Mouse (Mus musculus) embryonic facial prominence, embryonic 11.5 days (tissue): Measurements from ENCODE around the gene Rab8b. TPM values are rescaled to one million over a fixed set of nuclear protein-coding genes. Genes with fewer than 3 reads are reported as not detected.
"Not testable (repeated sequence)": the region's sequence is repeated elsewhere in the genome, so short reads cannot be mapped to it uniquely, and the experiment has no call there.

ENCODE experiments used
- ATAC-seq: fragments of 200-750 bp; cut with Nextera tagmentation; replicated peaks from 2 replicates; pipeline ENCODE4 v1.8.0; 2017; ENCODE audit warnings: low read depth; ENCODE audit not compliant: insufficient number of reproducible peaks, low FRiP score, low TSS enrichment
- DNase-seq: peaks from one replicate; pipeline ENCODE4 v3.0.0-alpha.2; 2015; ENCODE audit warnings: low spot score
- H3K27ac ChIP-seq: fragments of 300-500 bp; sonication (generic); replicated peaks from 2 replicates; pipeline ENCODE4 v1.5.1; 2014; ENCODE audit warnings: mild to moderate bottlenecking, low read depth, low read length, control low read depth
- H3K27me3 ChIP-seq: fragments of 300-500 bp; sonication (generic); 2 replicates; pipeline ENCODE4 v1.6.1; 2014; ENCODE audit warnings: mild to moderate bottlenecking, low read length, moderate library complexity, mixed read lengths; ENCODE audit not compliant: control insufficient read depth, insufficient read depth
- H3K36me3 ChIP-seq: fragments of 300-500 bp; sonication (generic); replicated peaks from 2 replicates; pipeline ENCODE4 v1.6.1; 2014; ENCODE audit warnings: low read depth, mild to moderate bottlenecking, low read length, moderate library complexity, mixed read lengths; ENCODE audit not compliant: control insufficient read depth, insufficient read depth
- H3K4me1 ChIP-seq: fragments of 300-500 bp; sonication (generic); 2 replicates; pipeline ENCODE4 v1.6.1; 2014; ENCODE audit warnings: low read length, mixed read lengths; ENCODE audit not compliant: control insufficient read depth, insufficient read depth
- H3K4me2 ChIP-seq: fragments of 300-500 bp; sonication (generic); 2 replicates; pipeline ENCODE4 v1.6.1; 2014; ENCODE audit warnings: low read depth, mild to moderate bottlenecking, control low read depth, low read length, moderate library complexity
- H3K4me3 ChIP-seq: fragments of 300-500 bp; sonication (generic); 2 replicates; pipeline ENCODE4 v1.5.1; 2014; ENCODE audit warnings: low read depth, low read length, control low read depth
- H3K9ac ChIP-seq: fragments of 300-500 bp; sonication (generic); replicated peaks from 2 replicates; pipeline ENCODE4 v1.6.1; 2014; ENCODE audit warnings: mild to moderate bottlenecking, control low read depth, low read length
- H3K9me3 ChIP-seq: fragments of 300-500 bp; sonication (generic); replicated peaks from 2 replicates; pipeline ENCODE4 v1.6.1; 2016; ENCODE audit warnings: mild to moderate bottlenecking, low read length, inconsistent platforms, mixed read lengths; ENCODE audit not compliant: control insufficient read depth
- WGBS: fragments of 180-500 bp; shearing (Covaris S2); extraction: QIAGEN DNeasy Blood & Tissue Kit; methylation state at CpG from one replicate; pipeline ENCODE4 v1.1.7; 2014; 5-methylcytosine and 5-hydroxymethylcytosine counted together
- polyA plus RNA-seq: library from polyadenylated mRNA; unstranded; fragments of >200 nt; fragmentation: Nextera tagmentation; extraction: Ambion mirVana; gene quantifications from 2 replicates; pipeline ENCODE4 v1.2.1, GENCODE M21; 2014

Rab8b gene
- polyA plus RNA-seq, 1 experiment from 2014 or later, result 18.8 TPM

DNA sequence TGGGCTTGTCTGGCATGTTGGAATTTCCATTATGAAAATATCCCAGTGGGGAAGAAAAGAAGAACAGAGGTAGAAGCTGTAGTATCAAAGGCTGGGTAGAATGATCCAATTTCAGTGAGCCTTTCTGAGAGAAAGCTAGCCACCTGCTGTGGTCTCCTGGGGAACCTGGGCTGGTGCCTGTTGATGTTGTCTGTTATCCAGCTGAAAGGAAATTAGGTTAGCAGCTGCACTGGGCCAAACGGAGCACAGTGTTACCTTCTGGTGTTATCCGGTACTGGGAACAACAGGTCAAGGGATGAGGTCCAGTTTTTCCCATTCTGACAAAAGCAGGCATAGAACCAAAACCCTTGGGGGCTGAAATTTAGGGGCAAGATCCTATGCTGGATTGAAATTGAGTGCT is 106.1 kb downstream of the Rab8b start:
- Histone ChIP-seq H3K9ac (no peak overlapping the region), H3K27me3 (no peaks in the 10 kb centered on the region), H3K4me2 (no peak overlapping the region), H3K4me1 (no peaks in the 10 kb centered on the region), H3K9me3 (no peaks in the 10 kb centered on the region), H3K36me3 (no peaks in the 10 kb centered on the region), H3K27ac (no peak overlapping the region), H3K4me3 (no peak overlapping the region)
- WGBS, result 8% methylated on average over 2 of the region's 2 CpGs
- ATAC-seq, result no peak
- no peak for DNase-seq

DNA sequence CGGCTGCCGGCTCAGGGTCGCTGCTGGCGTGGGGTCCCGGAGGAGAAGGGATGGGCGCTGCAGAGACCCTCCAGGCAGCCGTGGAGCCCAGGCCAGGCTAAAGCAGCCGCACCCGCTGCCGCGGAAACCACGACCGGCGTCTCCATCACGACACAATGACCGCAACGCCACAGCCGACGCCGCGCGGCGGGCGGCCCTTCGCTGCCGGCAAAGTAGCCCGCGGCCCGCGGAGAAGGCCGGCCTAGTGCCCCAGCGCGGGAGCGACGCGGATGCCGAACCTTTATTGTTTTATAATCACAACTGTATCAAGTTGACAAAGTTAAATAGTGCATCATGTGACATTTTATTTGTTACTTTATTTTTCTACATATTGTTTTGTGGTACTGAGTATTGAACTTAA is 113.5 kb downstream of the Rab8b start:
- DNase-seq, result peak; percentile 30
- H3K27me3 ChIP-seq, H3K9me3 ChIP-seq, H3K36me3 ChIP-seq, H3K4me1 ChIP-seq, ATAC-seq, H3K27ac ChIP-seq: not testable (repeated sequence)
- H3K4me3 ChIP-seq, result peak overlapping the region; percentile 23
- H3K4me2 ChIP-seq, result peak overlapping the region; percentile 50
- peak overlapping the region; percentile 44 for H3K9ac ChIP-seq
- 3% methylated on average over 30 of the region's 37 CpGs for WGBS

- 43% methylated on average over 12 of the region's 12 CpGs for WGBS
- Histone ChIP-seq H3K36me3 (no peaks in the 10 kb centered on the region), H3K27ac (no peak overlapping the region), H3K9me3 (no peaks in the 10 kb centered on the region), H3K4me2 (no peak overlapping the region), H3K4me1 (no peaks in the 10 kb centered on the region; the same call in 1 of the 2 replicates), H3K4me3 (no peak overlapping the region), H3K27me3 (peaks cover 7% of the 10 kb centered on the region), H3K9ac (no peak overlapping the region)
- DNase-seq (no peak), ATAC-seq (no peak)
Measured at GRCm38 (mm10) chr9:66801947-66802346, 117.5 kb downstream of the Rab8b start.

DNA sequence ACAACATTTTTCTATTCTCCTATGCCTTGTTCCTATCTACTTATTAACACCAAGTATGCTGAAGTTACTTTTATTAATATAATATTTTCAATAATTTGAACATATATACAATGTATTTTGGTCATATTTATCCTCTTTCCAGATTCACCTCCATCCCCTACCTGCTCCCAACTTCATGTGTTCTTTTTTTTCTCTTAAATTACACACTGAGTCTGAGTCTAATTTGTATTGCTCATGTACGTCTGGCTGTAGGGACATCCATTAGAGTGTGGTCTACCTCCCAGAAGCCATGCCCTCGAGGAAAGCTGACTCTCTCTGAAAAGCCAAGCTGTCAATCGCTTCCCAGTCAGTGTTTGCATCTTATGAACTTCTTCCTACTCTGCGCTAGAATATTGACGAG is 122.7 kb downstream of the Rab8b start, which contains the start of gene Gm10647:
Gm10647 (plus strand) TSS at position 301 of the 400 bp plus-strand sequence.
- Histone ChIP-seq H3K4me3 (peak within 1 kb of the TSS; percentile 60), H3K9ac (no peak within 1 kb of the TSS), H3K27me3 (peaks cover under 1% of the 10 kb centered on the region; the same call in 1 of the 2 replicates), H3K4me2 (peak within 1 kb of the TSS; percentile 71), H3K4me1 (no peaks in the 10 kb centered on the region), H3K9me3 (no peaks in the 10 kb centered on the region), H3K36me3 (no peaks in the 10 kb centered on the region), H3K27ac (no peak within 1 kb of the TSS)
- DNase-seq, result no peak
- no peak for ATAC-seq
- WGBS, result 67% methylated on average over 5 of the region's 5 CpGs

DNA sequence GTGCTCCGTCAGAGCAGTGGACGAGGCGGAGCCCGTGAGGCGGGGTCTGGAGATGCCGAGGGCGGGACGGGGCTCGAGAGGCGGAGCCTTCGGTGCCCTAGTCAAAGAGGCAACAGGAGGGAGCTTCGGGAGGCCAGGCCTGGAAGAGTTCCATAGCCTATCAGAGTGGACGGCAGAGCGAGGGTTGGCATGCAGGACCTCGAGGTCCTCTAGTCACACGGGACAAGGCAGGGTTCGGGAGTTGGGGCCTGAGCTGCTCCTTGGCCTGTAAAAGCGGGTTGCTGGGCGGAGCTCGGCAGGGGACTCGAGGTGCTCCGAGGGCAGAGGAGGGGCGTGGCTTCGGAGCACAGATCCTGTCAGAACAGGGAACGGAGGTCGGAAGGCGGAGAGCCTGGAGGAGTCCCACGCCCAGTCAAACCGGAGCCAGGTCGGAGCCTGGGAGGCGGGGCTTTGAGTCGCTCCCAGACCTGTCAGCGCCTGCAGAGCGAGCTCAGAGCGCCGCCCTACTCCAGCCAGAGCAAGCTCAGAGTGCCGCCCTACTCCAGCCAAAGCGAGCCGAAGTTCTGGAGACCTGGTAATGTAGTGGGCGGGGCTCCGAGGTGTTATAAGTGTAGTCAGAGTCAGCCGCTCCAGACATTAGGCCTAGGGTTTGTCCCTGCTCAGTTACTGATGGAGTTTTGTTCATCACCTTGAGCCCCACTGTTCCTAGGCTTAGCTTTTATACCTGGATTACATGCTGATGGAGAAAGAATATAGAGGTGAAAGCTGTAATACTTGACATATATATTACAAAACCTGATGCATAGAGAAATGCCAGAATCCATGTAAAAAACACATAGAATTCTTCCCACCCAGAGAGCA is 123.8 kb downstream of the Rab8b start, which contains the start of gene Aph1b:
Aph1b (minus strand) TSS at position 27 of the 861 bp plus-strand sequence.
- Histone ChIP-seq H3K27ac (peak within 1 kb of the TSS; percentile 8; the same call in 1 of the 2 replicates), H3K4me1 (no peaks in the 10 kb centered on the region), H3K9ac (peak within 1 kb of the TSS; percentile 73), H3K4me3 (peak within 1 kb of the TSS; percentile 60), H3K36me3 (no peaks in the 10 kb centered on the region), H3K27me3 (no peaks in the 10 kb centered on the region), H3K4me2 (peak within 1 kb of the TSS; percentile 71), H3K9me3 (no peaks in the 10 kb centered on the region)
- WGBS, result under 1% methylated on average over 42 of the region's 42 CpGs
- peak; percentile 98 for DNase-seq
- peak; percentile 97 for ATAC-seq

DNA sequence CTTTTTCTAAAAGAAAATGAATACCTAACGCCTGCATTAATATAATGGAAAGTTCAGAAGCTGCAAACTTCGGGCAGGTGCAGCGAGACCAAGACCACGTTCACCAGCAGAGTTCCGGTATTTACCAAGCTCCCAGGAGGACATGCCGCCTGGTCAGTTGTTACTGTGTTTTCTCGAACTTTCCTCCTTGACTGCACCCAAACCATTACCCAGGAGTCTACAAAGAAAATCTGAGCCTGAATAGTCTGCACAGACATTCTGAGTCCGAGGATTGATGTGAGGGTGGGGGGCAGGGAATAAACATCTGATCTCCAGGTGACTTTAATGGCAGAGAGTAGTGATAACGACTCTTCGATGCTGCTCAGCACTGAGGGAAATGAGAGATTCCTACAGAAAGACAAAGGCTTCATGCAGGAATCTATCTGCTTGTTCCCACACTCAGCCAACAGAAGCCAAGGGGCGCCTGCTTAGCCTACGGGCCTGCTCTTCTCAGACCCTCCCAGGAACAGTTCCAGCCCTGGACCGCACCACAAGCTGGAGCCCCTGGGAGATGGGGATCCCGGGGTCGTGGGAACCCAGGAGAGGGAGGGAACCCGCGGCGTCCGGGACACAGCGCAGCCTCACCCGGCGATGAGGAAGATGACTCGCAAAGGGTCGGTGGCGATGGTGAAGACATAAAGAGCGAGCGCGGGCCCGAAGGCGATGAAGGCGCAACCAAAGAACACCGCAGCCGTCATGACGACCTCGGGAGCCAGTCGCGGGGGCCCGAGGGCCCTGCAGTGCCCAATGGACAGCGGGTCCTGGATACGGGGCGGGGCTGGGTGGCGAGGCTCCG is 124.6 kb downstream of the Rab8b start:
- Histone ChIP-seq H3K27ac (0 out of 2 replicates have a peak overlapping the region, but pooled peaks have one; percentile 8), H3K4me2 (peak overlapping the region; percentile 71), H3K27me3 (no peaks in the 10 kb centered on the region), H3K4me3 (peak overlapping the region; percentile 60), H3K36me3 (no peaks in the 10 kb centered on the region), H3K9ac (peak overlapping the region; percentile 73), H3K4me1 (no peaks in the 10 kb centered on the region), H3K9me3 (no peaks in the 10 kb centered on the region)
- DNase-seq (no peak), ATAC-seq (peak; percentile 97)
- under 1% methylated on average over 43 of the region's 43 CpGs for WGBS
